Mouse (Mus musculus): ENCODE results near the gene Naa35.

The Naa35 gene

DNA sequence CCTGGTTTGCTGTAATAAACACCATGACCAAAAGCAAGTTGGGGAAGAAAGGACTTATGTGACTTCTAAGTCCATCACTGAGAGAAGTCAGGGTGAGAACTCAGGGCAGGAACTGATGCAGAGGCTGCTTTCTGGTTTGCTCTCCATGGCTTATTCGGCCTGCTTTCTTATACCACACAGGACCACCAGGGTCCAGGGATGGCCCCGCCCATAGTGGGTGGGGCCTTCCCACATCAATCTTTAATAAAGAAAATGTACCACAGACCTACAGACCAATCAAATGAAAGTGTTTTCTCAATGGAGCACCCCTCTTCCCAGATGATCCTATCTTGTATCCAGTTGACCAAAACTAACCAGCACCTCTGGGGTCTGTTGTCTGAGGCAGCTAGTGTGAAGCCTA lies 86.5 kb downstream of the Naa35 start:
- in situ Hi-C loops (cut with MboI, MseI): no loop called here

DNA sequence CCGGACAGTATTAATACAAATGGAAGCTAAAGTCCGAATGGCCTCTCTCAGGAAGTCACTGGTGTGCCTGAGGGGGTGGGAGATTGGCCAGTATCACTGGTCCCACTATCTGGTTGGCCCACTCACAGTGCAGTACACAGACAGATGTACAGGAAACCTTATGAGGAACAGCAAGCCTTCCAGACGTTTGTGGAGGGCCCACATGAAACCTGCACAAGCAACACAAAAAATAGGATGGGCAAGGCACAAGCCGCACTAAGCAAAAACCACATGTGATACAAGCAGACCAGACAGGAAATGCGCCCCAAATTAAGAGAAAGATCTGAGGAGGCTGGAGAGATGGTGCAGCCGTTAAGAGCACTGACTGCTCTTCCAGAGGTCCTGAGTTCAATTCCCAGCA lies 87.2 kb downstream of the Naa35 start:
- in situ Hi-C loops (cut with MboI, MseI): no loop called here

DNA sequence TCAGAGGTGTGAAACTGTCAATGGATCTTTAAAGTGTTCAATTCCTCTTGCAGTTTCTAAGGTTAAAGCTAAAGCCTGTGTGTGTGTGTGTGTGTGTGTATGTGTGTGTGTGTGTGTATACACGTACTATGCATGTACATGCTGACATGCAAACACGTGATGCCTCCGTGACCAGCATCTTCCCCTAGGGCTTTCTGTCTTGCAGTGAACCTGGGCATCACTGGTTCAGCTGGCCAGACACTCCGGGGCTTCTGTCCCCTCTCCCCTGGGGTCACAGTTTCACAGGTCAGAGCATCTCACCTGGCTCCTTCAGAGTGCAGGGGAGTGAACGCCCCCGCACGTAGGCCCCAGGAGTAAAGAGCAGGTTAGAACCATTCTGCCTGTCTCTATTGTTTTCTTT lies 88.5 kb downstream of the Naa35 start:
- in situ Hi-C loops (cut with MboI, MseI): no loop called here

DNA sequence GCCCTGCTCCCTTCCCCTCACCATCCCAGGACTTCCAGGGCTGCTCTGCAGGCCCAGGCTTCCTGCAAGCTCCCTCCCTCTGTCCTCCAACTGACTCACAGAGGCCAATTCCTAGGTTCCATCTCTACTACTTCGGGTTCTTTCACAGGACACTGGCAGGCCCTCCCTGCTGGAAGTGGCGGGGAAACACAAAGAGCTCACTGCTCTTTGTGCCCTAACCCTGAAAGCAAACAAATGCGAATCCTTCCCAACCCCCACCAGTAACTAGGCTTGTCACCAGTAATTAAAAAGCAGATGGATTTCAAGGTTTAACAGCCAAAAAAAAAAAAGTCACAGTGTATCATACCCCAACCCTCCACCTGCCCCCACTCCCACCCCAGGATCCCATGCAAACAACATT lies 89.2 kb downstream of the Naa35 start:
- in situ Hi-C loops (cut with MboI, MseI): no loop called here

DNA sequence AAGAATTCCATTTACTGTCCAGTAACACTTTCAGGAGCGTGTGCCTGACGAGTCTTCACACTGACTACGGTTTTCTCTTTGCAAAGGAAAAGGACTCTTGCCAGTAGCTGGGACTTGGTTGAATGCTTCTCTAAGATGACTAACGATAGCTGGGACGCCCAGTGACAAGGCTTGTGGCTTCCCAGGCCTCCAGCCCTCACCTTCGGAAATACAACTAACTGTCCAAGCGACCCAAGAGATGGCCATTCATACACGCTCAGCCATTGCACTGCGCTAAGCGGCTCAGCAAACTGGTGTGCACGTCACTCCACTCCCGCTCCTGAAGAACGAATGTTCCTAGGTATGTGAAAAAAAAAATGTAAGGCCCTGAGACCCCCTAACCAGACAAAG lies 89.7 kb downstream of the Naa35 start:
- in situ Hi-C loops (cut with MboI, MseI): no loop called here

DNA sequence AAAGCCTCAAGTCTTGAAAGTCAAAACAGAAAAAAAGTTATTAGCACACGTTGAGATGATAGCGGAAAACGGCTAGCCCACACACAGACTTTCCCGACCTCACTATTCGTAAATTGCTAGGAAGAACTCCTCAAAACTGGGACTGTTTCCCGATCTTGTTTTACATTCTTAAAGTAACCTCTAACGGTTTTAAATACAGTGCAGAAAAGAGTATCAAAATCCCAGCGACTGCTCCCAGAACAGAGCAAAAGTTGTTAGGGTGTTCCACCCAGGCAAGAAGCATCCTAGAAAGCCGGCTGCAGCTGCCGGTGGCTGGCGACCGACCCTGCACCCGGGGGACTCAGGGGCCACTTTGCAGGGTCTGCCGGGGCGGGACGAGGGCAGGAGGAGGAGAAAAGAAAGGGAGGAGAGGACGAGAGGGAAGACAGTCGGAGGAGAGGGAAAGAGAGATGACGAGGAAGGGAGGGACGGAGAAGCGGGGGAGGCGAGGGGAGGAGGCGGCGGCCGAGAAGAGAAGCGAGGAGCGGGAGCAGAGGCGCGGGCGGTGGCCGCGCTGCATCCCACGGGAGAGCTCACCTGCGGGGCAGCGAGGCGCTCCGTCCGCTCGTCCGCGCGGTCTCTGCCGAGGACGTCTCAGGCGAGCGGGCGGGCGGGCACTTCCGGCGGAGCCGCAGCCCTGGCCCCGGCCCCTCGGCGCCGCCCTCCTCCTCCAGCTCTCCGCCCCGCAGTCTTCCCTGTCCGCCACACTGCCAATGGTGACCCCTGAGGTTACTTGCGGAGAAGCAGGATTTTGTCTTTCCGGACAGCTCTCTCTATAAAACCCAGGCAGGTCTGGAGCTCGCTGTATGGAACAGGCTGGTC lies 90.3 kb downstream of the Naa35 start, which contains the start of gene Golm1:
Golm1 (minus strand) TSS at position 661 of the 861 bp plus-strand sequence.
- in situ Hi-C loops (cut with MboI, MseI): no loop called here

DNA sequence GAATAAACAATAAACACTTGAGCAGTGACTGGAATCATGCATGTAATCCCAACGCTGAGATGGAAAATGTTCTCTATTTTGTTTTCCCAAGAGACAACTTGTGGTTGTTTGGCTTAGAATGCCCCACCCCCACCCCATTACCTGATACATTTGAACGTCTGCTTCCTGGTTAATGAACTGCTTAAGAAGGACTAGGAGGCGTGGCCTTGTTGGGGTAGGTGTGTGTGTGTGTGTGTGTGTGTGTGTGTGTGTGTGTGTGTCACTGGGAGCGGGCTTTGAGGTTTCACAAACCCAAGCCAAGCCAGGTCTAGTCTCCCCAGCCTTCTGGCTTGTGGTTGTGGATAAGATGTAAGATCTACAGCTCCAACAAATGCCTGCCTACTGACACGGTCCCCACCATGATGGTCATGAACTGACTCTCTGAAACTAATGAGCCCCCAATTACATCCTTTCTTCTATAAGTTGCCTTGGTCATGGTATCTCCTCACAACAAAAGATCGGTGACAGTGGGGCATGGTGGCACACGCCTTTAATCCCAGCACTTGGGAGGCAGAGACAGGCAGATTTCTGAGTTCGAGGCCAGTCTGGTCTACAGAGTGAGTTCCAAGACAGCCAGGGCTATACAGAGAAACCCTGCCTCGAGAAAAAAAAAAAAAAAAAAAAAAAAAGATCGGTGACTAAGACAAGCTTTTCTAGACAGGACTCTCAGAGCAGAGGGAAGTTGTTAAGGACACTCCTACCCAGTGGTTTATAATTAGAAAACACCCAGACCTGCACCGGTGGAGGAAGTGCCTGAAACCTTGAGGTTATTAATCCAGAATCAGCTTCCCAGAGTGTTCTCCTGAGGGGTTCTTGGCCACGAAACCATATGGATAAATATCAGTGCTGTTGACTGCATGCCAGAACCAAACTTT lies 91.5 kb downstream of the Naa35 start:
- in situ Hi-C loops (cut with MboI, MseI): no loop called here

DNA sequence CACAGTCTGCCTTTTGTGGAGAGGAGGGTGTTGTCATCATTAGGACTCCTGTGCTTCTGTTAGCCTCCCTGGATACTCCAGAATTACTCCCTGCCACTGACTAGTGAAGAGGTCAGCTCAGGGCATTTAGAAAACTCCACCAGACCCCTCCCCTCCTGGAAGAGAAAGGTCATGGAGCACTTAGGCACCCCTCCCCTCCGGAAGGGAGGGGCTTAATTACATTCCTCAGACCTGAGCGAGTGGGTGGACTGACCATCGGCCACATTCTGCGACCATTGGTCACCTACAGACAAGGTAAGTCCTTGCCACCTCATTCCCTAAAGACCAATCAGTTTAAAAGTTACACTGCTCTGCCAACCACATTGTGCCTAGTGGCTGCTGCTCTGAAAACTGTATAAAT lies 94.2 kb downstream of the Naa35 start:
- in situ Hi-C loops (cut with MboI, MseI): no loop called here

DNA sequence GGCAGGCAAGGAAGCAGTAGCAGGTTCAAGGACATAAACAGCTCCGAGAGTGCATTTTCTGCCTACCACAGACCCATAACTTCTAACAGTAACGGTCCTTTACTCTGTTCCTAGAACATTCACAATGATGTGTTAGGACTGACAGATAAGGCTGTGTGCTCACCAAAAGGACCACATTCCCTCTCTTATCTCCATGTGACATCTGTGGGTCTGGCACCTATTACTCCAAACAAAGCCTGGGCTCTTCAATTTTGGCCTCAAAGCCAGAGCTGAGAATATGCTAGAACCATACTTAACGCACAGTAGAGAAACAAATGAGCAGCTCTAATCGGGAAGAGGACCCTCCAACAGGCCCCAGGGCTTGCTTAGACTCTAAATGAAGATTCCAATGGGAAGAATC lies 94.8 kb downstream of the Naa35 start:
- in situ Hi-C loops (cut with MboI, MseI): loop anchor here (5.0 kb wide), 1 partner anchor 42 kb away; no protein-coding TSS in a partner anchor

DNA sequence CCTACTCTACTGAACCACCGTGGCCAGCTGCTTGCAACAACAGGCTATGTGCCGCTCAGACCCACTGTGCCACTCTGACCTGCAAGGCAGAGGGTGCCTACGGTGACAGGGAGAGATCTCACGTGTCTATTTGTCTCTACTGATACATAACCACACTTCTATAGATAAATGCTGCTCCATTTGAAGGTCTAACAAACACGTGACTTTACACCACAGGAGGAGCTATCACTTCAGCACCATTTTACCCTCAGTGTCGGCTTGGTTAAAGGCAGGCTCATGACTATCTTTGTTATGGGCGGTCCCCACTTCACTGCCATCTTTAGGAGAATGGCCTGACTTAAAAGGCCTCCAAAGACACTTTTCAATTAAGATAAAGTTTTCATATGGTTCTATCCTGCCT lies 97.6 kb downstream of the Naa35 start:
- in situ Hi-C loops (cut with MboI, MseI): loop anchor here (5.0 kb wide), 1 partner anchor 40 kb away; no protein-coding TSS in a partner anchor

DNA sequence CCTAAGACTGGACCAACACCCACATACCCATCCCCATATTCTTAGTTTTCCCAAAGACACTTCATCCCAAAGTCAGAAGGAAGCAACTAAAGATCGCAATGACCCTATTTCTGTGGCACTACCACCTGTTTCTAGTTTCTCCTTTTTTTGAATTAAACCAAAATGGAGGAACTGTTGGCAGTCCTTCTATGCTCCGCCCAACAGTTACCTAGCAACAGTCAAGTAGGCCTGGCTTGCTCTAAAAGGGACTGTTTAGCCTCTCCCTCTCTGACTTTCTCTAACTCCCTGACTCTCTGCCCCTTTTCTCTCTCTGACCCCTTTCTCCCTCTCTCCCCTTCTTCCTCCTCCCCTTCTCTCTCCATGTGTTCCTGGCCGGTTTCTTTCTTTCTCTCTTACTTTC lies 100.2 kb downstream of the Naa35 start:
- in situ Hi-C loops (cut with MboI, MseI): no loop called here
